Mouse (Mus musculus): ENCODE results near the gene Cdk15. TPM values are rescaled to one million over a fixed set of nuclear protein-coding genes. Genes with fewer than 3 reads are reported as not detected.

The Cdk15 gene
- total RNA-seq, 2 experiments from 2014 or later, result 0.58 to 0.68 TPM

DNA sequence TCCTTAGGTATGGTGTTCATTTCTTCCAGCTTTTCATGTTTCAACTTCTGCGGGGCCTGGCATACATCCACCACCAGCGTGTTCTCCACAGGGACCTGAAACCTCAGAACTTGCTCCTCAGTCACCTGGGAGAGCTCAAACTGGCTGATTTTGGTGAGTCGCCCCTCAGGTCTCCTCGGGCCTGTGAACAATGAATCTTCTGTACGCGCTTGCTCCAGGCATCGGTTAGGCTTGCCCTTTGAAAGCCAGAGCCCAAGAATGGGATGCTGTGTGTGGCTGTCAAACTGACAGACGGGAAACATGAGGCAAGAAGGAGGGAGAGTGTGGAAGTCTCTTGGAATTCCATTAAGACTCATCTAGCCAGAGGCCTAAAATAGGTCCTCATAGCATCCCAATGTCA lies 31.0 kb downstream of the Cdk15 start:
- intact Hi-C loops (cut with DNase I), result no loop called here
- no peak for DNase-seq (ENCODE audit: extremely low spot score in 1 of 2, low spot score in 2 of 2)
- H3K4me3 ChIP-seq, result no peak overlapping the region
- no peak for TF ChIP-seq CTCF (IDR thresholded peaks at IDR 0.05)
- H3K27ac ChIP-seq, result no peak overlapping the region

DNA sequence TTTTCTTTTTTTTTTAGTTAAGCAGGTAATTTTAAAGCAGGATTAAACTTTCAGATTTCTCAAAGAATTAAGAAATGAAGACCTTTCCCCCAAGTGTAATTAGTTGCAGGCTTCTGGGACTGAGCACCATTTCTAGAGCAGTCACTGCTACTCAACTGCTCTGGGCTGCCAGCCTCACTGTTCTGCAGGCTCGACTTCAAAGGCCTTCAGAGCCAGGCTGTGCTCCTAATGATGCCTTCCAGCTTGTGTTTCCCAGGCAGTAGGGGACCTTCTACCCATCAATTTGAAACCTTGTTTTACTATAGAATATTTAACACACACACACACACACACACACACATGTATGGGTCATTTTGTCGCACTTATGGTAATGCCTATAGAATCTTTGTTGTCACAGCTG lies 34.9 kb downstream of the Cdk15 start:
- TF ChIP-seq CTCF (IDR thresholded peaks at IDR 0.05), result no peak
- DNase-seq (ENCODE audit: extremely low spot score in 1 of 2, low spot score in 2 of 2), result no peak
- Histone ChIP-seq H3K27ac (no peak overlapping the region), H3K4me3 (no peak overlapping the region)
- intact Hi-C loops (cut with DNase I), result no loop called here

DNA sequence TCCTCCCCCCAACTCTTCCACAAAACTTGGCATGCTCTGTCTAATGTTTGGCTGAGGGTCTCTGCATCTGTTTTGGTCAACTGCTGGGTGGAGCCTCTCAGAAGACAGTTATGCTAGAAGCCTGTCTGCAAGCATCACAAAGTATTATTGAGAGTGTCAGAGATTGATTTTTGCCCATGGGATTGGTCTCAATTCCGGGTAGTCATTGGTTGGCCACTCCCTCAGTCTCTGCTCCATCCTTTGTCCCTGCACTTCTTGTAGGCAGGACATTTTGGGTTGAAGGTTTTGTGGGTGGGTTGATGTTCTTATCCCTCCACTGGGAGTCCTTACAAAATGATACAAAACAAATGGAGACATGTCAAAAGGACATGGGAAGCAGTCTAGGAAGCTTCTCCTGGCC lies 39.1 kb downstream of the Cdk15 start:
- TF ChIP-seq CTCF (IDR thresholded peaks at IDR 0.05), result no peak
- DNase-seq (ENCODE audit: extremely low spot score in 1 of 2, low spot score in 2 of 2), result no peak
- Histone ChIP-seq H3K4me3 (no peak overlapping the region), H3K27ac (no peak overlapping the region)
- intact Hi-C loops (cut with DNase I), result no loop called here

DNA sequence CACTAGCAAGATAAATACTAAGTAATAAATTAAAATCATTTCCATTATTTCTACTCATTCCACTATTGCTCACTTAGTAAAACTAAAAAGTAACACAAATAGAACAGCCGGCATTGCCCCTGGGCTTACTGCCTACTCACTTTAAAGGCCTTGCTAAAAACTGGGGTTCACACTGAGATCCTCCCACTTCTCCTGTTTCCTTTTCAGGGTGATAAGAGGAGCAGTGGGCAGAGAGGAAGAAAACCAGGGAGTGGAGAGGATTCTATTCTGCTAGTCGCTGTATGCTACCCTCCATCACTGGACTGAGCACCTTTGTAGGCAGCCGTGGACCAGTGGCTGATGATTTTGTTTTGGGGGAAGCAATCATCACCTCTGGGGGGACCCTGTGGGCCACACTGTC lies 40.5 kb downstream of the Cdk15 start:
- H3K27ac ChIP-seq, result no peak overlapping the region
- no peak for TF ChIP-seq CTCF (IDR thresholded peaks at IDR 0.05)
- H3K4me3 ChIP-seq, result no peak overlapping the region
- intact Hi-C loops (cut with DNase I), result no loop called here
- no peak for DNase-seq (ENCODE audit: extremely low spot score in 1 of 2, low spot score in 2 of 2)

DNA sequence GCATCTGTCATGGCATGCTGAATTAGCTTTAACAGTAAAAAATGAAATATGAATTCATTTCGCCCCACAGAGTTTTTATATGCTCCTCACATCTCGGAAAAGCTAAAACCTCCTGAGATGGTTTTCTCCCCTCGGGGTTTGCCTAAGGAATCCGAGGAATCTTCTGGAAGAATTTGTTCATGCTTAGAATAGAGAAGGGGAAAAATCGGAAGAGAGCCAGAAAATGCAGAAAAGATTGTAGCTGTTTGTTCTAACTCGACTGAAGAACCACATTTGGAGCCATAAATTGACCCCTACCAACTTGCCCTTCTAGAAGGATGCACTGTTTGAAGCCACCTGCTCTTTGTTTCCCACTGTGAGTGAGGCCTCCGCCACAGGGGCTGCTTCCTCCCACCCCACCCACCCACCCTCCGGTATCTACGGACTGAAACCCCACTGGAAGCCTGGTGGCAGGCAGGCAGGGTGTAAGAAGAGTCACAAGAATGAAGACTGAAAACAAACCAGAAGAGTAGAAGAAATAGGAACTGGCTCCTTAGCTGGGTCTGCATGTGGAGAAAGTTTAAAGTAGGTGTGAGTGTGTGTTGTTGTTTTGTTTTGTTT lies 41.9 kb downstream of the Cdk15 start:
- Histone ChIP-seq H3K4me3 (no peak overlapping the region), H3K27ac (no peak overlapping the region)
- no peak for DNase-seq (ENCODE audit: extremely low spot score in 1 of 2, low spot score in 2 of 2)
- intact Hi-C loops (cut with DNase I), result no loop called here
- no peak for TF ChIP-seq CTCF (IDR thresholded peaks at IDR 0.05)

DNA sequence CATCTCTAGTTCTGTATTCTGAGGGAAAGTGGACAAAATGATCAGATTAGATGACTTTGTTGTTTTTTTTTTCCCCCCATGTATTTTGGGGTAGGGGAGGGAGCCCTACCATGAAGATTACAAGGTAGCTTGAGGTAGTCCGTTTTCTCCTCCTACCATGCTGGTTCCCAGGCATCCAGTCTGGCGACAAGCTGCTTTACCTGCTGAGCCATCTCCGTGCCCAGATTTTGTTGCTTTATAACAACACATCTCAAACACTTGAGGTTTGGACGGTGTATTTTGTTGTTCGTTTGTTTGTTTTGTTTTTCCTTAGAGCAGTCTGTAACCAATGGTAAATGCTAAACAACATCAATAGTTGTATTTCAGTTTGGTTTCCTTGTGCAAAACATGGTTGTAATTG lies 50.6 kb downstream of the Cdk15 start:
- H3K4me3 ChIP-seq, result no peak overlapping the region
- TF ChIP-seq CTCF (IDR thresholded peaks at IDR 0.05), result no peak
- intact Hi-C loops (cut with DNase I), result no loop called here
- H3K27ac ChIP-seq, result no peak overlapping the region
- DNase-seq (ENCODE audit: extremely low spot score in 1 of 2, low spot score in 2 of 2), result no peak

DNA sequence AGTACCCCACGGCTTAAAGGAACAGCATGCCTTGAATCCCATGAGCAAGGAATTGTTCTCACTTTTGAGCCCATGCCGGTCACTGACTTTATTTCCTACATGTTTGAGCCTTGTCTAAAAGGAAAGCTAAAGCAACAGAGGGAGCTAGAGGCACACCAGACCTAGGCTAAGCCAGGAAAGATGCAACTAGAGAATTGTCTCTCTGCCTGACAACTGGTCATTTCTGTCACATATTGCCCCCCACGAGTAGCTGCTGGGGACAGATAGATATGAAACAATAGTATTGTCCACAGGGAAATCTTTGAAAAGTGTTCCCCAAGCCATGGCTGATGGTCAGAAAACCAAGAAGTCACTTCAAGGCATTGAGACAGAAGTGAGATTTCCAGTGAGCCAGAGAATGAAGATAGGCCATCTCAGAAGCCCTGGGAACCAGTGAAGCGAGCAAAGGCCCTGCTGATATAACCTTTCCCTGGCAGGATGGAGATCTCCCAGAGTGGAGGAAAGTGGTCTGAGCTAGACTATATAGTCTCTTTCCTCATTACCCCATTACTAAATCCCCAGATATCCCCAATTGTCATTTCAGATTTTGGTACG lies 54.7 kb downstream of the Cdk15 start:
- intact Hi-C loops (cut with DNase I), result no loop called here
- TF ChIP-seq CTCF (IDR thresholded peaks at IDR 0.05), result peak; percentile 37
- no peak overlapping the region for H3K27ac ChIP-seq

DNA sequence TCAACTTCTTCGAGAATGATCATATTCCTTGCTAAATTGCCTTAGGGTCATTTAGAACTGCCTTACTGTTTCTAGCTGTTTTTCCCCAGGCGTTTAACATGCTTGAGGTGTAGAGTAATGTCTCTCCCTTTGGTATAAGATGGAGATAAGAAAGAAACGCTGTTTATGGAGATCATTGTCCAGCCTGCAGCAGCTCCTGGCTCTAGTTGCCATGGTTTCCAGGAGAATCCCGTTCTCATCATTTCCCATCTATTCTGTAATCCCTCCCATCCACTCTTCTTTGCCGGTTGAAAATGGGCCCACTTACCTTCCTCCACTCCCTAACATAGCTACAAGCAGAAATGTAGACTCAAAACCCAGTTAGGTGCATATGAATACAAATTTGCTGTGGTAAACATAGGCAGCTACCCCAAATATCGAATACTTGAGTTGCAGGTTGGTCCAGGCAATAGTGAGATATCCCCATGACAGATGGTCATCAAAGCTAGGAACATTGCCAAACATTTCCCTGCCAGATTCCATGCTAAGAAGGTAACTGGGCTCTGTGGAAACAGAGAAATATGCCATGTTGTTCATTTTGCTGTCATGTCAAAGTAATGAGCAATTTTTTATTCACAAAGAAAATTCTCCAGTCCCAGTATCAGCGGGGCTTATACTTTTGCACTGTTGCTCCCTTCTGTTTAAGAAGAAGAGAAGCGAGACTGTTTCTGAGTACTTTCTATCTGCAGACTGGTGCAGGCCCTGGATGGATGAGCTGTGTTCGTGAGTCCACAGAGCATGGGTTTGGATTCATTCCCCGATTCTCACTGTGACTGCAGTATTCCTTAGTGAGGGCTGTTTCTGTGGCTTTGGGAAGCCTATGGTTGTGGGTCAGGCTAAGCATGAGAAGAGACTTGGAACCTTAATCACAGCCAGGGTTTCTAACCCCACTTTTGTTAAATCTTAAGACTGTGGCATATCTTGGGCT lies 55.8 kb downstream of the Cdk15 start:
- intact Hi-C loops (cut with DNase I), result no loop called here
- H3K27ac ChIP-seq, result no peak overlapping the region
- no peak overlapping the region for H3K4me3 ChIP-seq
- no peak for DNase-seq (ENCODE audit: extremely low spot score in 1 of 2, low spot score in 2 of 2)
- TF ChIP-seq CTCF (IDR thresholded peaks at IDR 0.05), result no peak

More for the DNA sequence above, 54.7 kb downstream of the Cdk15 start:
- H3K4me3 ChIP-seq, result no peak overlapping the region
- DNase-seq (ENCODE audit: extremely low spot score in 1 of 2, low spot score in 2 of 2), result no peak

DNA sequence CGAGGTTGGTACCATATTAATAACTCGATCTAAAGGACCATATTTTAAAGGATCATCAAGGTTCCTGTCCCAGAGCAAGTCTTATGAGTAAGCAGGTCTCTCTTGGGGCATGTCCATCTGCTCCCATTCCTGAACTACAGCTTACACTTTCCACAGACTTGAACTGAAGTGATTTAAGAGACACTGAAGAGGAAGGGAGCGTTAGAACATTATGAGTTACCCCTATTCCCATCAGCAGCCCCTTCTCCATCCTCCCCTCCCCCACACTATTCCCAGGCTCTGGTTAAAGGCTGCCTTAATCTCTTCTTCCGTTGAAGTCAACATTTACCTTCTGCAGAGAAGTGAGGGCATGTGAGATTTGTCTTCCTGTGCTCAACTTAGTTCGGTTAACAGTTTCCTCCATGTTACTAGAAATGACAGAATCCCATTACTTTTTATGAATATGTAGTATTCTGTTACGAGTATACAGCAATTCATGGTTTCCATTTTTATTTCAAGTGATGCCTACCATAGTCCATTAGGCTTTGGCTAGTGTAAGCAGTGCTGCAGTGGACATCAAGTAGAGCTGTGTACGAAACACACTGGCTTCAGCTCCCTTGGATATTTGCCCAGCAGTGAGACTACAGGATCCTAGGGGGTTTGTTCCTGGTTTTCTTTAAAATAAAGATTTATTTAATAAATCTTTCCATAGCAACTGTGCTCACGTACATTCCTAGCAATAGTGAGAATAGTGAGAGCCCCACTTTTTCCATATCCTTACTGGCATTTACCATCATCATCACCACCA lies 56.6 kb downstream of the Cdk15 start:
- intact Hi-C loops (cut with DNase I), result no loop called here
- H3K27ac ChIP-seq, result no peak overlapping the region
- no peak for TF ChIP-seq CTCF (IDR thresholded peaks at IDR 0.05)
- no peak for DNase-seq (ENCODE audit: extremely low spot score in 1 of 2, low spot score in 2 of 2)
- H3K4me3 ChIP-seq, result no peak overlapping the region

DNA sequence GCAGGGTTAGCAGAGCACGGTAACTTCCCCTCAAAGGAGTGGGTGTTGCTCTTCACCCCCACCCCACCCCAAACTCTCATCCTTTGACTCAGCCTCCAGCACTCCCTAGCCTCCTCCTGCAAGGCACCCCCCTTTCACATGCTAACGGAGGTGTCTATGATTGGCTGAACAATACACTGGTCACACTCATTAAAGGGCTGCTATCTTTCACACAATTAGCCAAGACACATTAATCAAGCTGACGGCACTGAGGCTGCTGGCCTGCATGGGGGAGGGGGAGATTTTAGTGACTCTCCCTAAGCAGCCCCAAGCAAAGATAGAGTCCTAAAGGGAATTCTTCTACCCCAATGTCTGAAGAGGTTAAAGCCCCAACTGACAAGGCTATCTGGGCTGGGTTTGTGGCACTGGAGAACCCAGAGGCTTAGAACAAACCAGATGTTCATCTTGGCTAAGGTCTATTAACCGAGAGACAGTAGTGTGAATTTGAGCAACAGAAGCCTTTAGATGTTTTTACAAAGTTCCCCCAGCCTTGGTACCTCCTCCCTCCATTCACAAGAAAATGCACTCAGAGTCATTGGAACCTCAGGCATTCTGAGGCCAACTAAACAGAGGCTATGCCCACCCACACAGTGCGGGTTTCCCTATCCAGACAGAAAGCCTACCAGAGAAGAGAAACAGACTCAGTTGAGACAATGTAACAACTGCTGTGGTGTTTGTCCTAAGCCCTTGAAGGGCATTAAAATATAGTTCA lies 58.5 kb downstream of the Cdk15 start:
- intact Hi-C loops (cut with DNase I), result no loop called here
- no peak overlapping the region for H3K4me3 ChIP-seq
- no peak for TF ChIP-seq CTCF (IDR thresholded peaks at IDR 0.05)
- DNase-seq (ENCODE audit: extremely low spot score in 1 of 2, low spot score in 2 of 2), result no peak
- no peak overlapping the region for H3K27ac ChIP-seq

DNA sequence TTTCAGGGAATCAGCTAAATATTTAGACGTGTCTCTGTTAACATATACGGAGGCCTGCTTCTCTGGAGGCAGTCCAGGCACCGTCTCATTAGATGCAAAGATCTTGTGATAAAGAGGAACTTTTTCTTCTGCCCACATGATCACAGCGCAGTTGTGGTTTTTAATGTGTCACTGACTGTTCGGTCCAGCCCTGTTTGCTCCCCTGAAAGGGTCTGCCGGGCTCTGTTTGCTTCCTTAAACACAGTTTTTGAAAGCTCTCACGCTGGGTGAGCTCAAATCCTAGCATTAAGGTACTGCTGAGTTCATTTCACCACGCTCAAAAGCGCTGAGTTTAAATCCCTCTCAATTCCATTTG lies 59.3 kb downstream of the Cdk15 start:
- no peak for TF ChIP-seq CTCF (IDR thresholded peaks at IDR 0.05)
- intact Hi-C loops (cut with DNase I), result loop anchor here (1.0 to 2.0 kb wide), 3 partner anchors 167 to 307 kb away; partner anchors contain the start of gene Fzd7
- DNase-seq (ENCODE audit: extremely low spot score in 1 of 2, low spot score in 2 of 2), result no peak
- no peak overlapping the region for H3K4me3 ChIP-seq
- H3K27ac ChIP-seq, result no peak overlapping the region

All from left cerebral cortex, adult 2 months (tissue).